Mouse (Mus musculus) MEL (cell line): ENCODE measurements at regions not wholly inside any gene's neighbourhood (a gene's known extent, or its start where the extent isn't known, plus 50 kb on each side); places are given as distances from the start of the nearest gene placed in this dataset.

Experiments used
- DNase-seq: peaks from one replicate; pipeline ENCODE4 v3.0.0; 2011; ENCODE audit warnings: low read depth, low spot score
- H3K27ac ChIP-seq: 2 replicates; pipeline ENCODE4 v1.5.1; 2012; ENCODE audit warnings: low read depth, mild to moderate bottlenecking, control low read depth, low read length, moderate library complexity; ENCODE audit not compliant: control insufficient read depth
- H3K27me3 ChIP-seq, 2 experiments: fragments of 150-350 bp in 1 of 2; sonication (generic) in 1 of 2; 2 replicates each; pipeline ENCODE4 v1.6.1; 2012; ENCODE audit warnings: low read length in 2 of 2, mild to moderate bottlenecking in 2 of 2, improper control_type of control experiment in 1 of 2, moderate library complexity in 1 of 2; ENCODE audit not compliant: insufficient read depth in 2 of 2, control insufficient read depth in 1 of 2
- H3K36me3 ChIP-seq, 2 experiments: 2 replicates each; pipeline ENCODE4 v1.6.1; 2012 to 2014; ENCODE audit warnings: low read length in 2 of 2, improper control_type of control experiment in 1 of 2, inconsistent platforms in 1 of 2, mild to moderate bottlenecking in 1 of 2; ENCODE audit not compliant: insufficient read depth in 2 of 2, control insufficient read depth in 1 of 2
- H3K4me1 ChIP-seq, 2 experiments: fragments of 150-350 bp in 1 of 2; sonication (generic) in 1 of 2; 2 replicates each; pipeline ENCODE4 v1.6.1; 2012; ENCODE audit warnings: low read length in 2 of 2, improper control_type of control experiment in 1 of 2, mild to moderate bottlenecking in 1 of 2; ENCODE audit not compliant: insufficient read depth in 2 of 2, control insufficient read depth in 1 of 2
- H3K4me3 ChIP-seq, 2 experiments: fragments of 150-350 bp in 1 of 2; sonication (generic) in 1 of 2; 2 replicates each; pipeline ENCODE4 v1.5.1; 2012; ENCODE audit warnings: low read depth in 2 of 2, low read length in 2 of 2, mild to moderate bottlenecking in 2 of 2, moderate library complexity in 2 of 2, control low read depth in 1 of 2, improper control_type of control experiment in 1 of 2; ENCODE audit not compliant: control insufficient read depth in 1 of 2, insufficient read depth in 1 of 2
- H3K79me2 ChIP-seq: 2 replicates; pipeline ENCODE4 v1.6.1; 2012; ENCODE audit warnings: mild to moderate bottlenecking, low read length, moderate library complexity; ENCODE audit not compliant: control insufficient read depth, poor library complexity, insufficient read depth
- H3K9ac ChIP-seq: 2 replicates; pipeline ENCODE4 v1.6.1; 2012; ENCODE audit warnings: low read depth, mild to moderate bottlenecking, control low read depth, low read length, moderate library complexity; ENCODE audit not compliant: control insufficient read depth, poor library complexity, severe bottlenecking
- H3K9me3 ChIP-seq: fragments of 150-350 bp; sonication (generic); replicated peaks from 2 replicates; pipeline ENCODE4 v1.6.1; 2012; ENCODE audit warnings: mild to moderate bottlenecking, low read length, improper control_type of control experiment, moderate library complexity; ENCODE audit not compliant: insufficient read depth
- BHLHE40 ChIP-seq: IDR thresholded peaks from 2 replicates; pipeline ENCODE4 v1.6.1; 2012; ENCODE audit warnings: low read depth, mild to moderate bottlenecking, inconsistent platforms, low read length, improper control_type of control experiment, borderline replicate concordance
- CTCF ChIP-seq, 3 experiments: IDR thresholded peaks in 2 of 3; conservative IDR thresholded peaks in 1 of 3; 2 replicates each; pipeline ENCODE4 v1.5.1; 2011 to 2012; ENCODE audit warnings: low read length in 3 of 3, low read depth in 2 of 3, mild to moderate bottlenecking in 2 of 3, improper control_type of control experiment in 1 of 3, inconsistent platforms in 1 of 3, mixed read lengths in 1 of 3, moderate library complexity in 1 of 3; ENCODE audit not compliant: control insufficient read depth in 1 of 3, insufficient read depth in 1 of 3, poor library complexity in 1 of 3, severe bottlenecking in 1 of 3
- ETS1 ChIP-seq: IDR thresholded peaks from 2 replicates; pipeline ENCODE4 v1.6.1; 2012; ENCODE audit warnings: low read depth, mild to moderate bottlenecking, inconsistent platforms, low read length, improper control_type of control experiment, moderate library complexity
- GATA1 ChIP-seq: IDR thresholded peaks from 2 replicates; pipeline ENCODE4 v1.6.1; 2011; ENCODE audit warnings: low read depth, low read length, improper control_type of control experiment
- JUND ChIP-seq: IDR thresholded peaks from 2 replicates; pipeline ENCODE4 v1.6.1; 2011; ENCODE audit warnings: low read depth, mild to moderate bottlenecking, improper control_type of control experiment, low read length
- MEF2A ChIP-seq: IDR thresholded peaks from 2 replicates; pipeline ENCODE4 v1.6.1; 2014; ENCODE audit warnings: low read depth, mild to moderate bottlenecking, inconsistent platforms, low read length, improper control_type of control experiment; ENCODE audit not compliant: poor library complexity, insufficient replicate concordance, severe bottlenecking; ENCODE audit errors: extremely low read depth
- MXI1 ChIP-seq: IDR thresholded peaks from 2 replicates; pipeline ENCODE4 v1.6.1; 2011; ENCODE audit warnings: mild to moderate bottlenecking, low read depth, low read length, improper control_type of control experiment
- POLR2A ChIP-seq, 2 experiments: IDR thresholded peaks; 2 replicates each; pipeline ENCODE4 v1.6.1; 2011 to 2012; ENCODE audit warnings: low read length in 2 of 2, mild to moderate bottlenecking in 2 of 2, control low read depth in 1 of 2, improper control_type of control experiment in 1 of 2, low read depth in 1 of 2, moderate library complexity in 1 of 2; ENCODE audit not compliant: control insufficient read depth in 1 of 2, insufficient read depth in 1 of 2, poor library complexity in 1 of 2
- POLR2AphosphoS2 ChIP-seq: IDR thresholded peaks from 2 replicates; pipeline ENCODE4 v1.6.1; 2011; ENCODE audit warnings: low read length, improper control_type of control experiment
- RAD21 ChIP-seq: IDR thresholded peaks from 2 replicates; pipeline ENCODE4 v1.6.1; 2011; ENCODE audit warnings: mild to moderate bottlenecking, low read depth, low read length, improper control_type of control experiment
- RCOR1 ChIP-seq: IDR thresholded peaks from 2 replicates; pipeline ENCODE4 v1.6.1; 2012; ENCODE audit warnings: low read depth, mild to moderate bottlenecking, inconsistent platforms, low read length, improper control_type of control experiment
- TAL1 ChIP-seq: IDR thresholded peaks from 2 replicates; pipeline ENCODE4 v1.6.1; 2012; ENCODE audit warnings: mild to moderate bottlenecking, inconsistent platforms, low read length, moderate library complexity, mixed read lengths
- TCF12 ChIP-seq: IDR thresholded peaks from 2 replicates; pipeline ENCODE4 v1.6.1; 2014; ENCODE audit warnings: low read depth, mild to moderate bottlenecking, inconsistent platforms, low read length, improper control_type of control experiment, moderate library complexity
- UBTF ChIP-seq: IDR thresholded peaks from 2 replicates; pipeline ENCODE4 v1.6.1; 2012; ENCODE audit warnings: low read depth, mild to moderate bottlenecking, inconsistent platforms, low read length, improper control_type of control experiment, moderate library complexity, borderline replicate concordance; ENCODE audit not compliant: insufficient read depth
- USF2 ChIP-seq, 2 experiments: IDR thresholded peaks; 2 replicates each; pipeline ENCODE4 v1.6.1; 2011 to 2012; ENCODE audit warnings: improper control_type of control experiment in 2 of 2, low read length in 2 of 2, borderline replicate concordance in 1 of 2, inconsistent platforms in 1 of 2, low read depth in 1 of 2, mild to moderate bottlenecking in 1 of 2; ENCODE audit not compliant: insufficient read depth in 1 of 2

DNA sequence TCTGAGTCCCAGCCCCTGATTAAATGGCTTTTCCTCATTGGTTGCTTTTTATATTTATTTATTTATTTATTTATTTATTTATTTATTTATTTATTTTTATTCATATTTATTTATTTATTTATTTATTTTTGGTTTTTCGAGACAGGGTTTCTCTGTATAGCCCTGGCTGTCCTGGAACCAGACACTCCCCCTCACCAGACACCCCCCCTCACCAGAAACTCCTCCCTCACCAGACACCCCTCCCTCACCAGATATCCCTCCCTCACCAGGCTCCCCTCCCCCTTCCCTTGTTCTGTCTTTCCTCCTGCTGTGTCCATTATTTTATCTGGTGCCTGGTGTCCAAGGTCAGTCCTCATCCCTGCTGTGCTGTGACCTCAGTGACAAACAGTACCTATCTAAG lies 134.7 kb upstream of the Slc7a14 start:
- no peaks in the 10 kb centered on the region for H3K79me2 ChIP-seq
- H3K36me3 ChIP-seq, result no peaks in the 10 kb centered on the region
- H3K4me1 ChIP-seq, result no peaks in the 10 kb centered on the region
- no peaks in the 10 kb centered on the region for H3K9me3 ChIP-seq
- H3K4me3 ChIP-seq, result no peak overlapping the region
- TF ChIP-seq POLR2AphosphoS2 (no peak), RAD21 (no peak)
- TF ChIP-seq, all 39 proteins: peak for 0
- DNase-seq, result no peak
- H3K9ac ChIP-seq, result no peak overlapping the region
- no peak overlapping the region for H3K27ac ChIP-seq
- H3K27me3 ChIP-seq, result no peaks in the 10 kb centered on the region

DNA sequence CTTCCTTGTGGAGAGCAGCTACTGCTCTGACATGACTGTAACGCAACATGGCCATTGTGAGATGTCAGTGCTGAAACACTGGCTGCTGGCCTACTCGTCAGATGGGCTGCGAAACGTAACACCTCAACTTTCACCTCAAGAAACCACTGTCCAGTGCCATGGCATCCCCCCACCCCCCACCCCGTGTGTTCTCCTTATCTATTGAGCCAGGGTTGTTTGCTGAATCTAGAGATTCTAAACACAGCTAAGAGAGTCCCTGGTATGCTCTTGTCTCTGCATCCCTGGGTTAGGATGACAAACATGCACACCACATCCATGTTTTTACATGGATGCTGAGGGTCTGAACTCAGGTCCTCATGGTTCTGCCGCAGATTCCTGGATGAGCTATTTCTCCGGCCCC lies 134.1 kb upstream of the Slc7a14 start:
- no peak overlapping the region for H3K9ac ChIP-seq
- H3K27ac ChIP-seq, result no peak overlapping the region
- no peaks in the 10 kb centered on the region for H3K9me3 ChIP-seq
- no peaks in the 10 kb centered on the region for H3K79me2 ChIP-seq
- H3K36me3 ChIP-seq, result no peaks in the 10 kb centered on the region
- no peaks in the 10 kb centered on the region for H3K27me3 ChIP-seq
- no peak overlapping the region for H3K4me3 ChIP-seq
- no peak for TF ChIP-seq TAL1
- TF ChIP-seq UBTF, result no peak
- TF ChIP-seq POLR2A (IDR thresholded peaks at IDR 0.05; ENCODE audit: control insufficient read depth in 1 of 2, insufficient read depth in 1 of 2, low read depth in 1 of 2, low read length in 2 of 2, poor library complexity in 1 of 2), result no peak
- no peak for TF ChIP-seq RCOR1
- no peak for TF ChIP-seq BHLHE40
- no peak for TF ChIP-seq ETS1
- no peak for TF ChIP-seq JUND
- no peak for TF ChIP-seq GATA1
- TF ChIP-seq CTCF (IDR thresholded peaks at IDR 0.05 in 2 of 3, conservative IDR thresholded peaks at IDR 0.05 in 1 of 3; ENCODE audit: control insufficient read depth in 1 of 3, insufficient read depth in 1 of 3, low read depth in 2 of 3, low read length in 3 of 3, poor library complexity in 1 of 3, severe bottlenecking in 1 of 3), result no peak
- TF ChIP-seq MEF2A, result no peak
- no peaks in the 10 kb centered on the region for H3K4me1 ChIP-seq
- no peak for DNase-seq

GRCm38 (mm10) chr3:31443894-31444293 lies 133.7 kb upstream of the Slc7a14 start:
- no peaks in the 10 kb centered on the region for H3K4me1 ChIP-seq
- H3K9ac ChIP-seq, result no peak overlapping the region
- H3K79me2 ChIP-seq, result no peaks in the 10 kb centered on the region
- H3K27me3 ChIP-seq, result no peaks in the 10 kb centered on the region
- no peaks in the 10 kb centered on the region for H3K36me3 ChIP-seq
- no peak for DNase-seq
- H3K4me3 ChIP-seq, result no peak overlapping the region
- no peaks in the 10 kb centered on the region for H3K9me3 ChIP-seq
- H3K27ac ChIP-seq, result no peak overlapping the region
- TF ChIP-seq TCF12, result no peak
- no peak for TF ChIP-seq MXI1
- no peak for TF ChIP-seq USF2 (IDR thresholded peaks at IDR 0.05; ENCODE audit: borderline replicate concordance in 1 of 2, insufficient read depth in 1 of 2, low read depth in 1 of 2, low read length in 2 of 2)
